Mouse (Mus musculus) embryonic facial prominence, embryonic 12.5 days (tissue): ENCODE measurements around the gene Ubqln4. TPM values are rescaled to one million over a fixed set of nuclear protein-coding genes. Genes with fewer than 3 reads are reported as not detected.
A peak's percentile ranks its signal among the peaks of the same experiment; 100 is the strongest.

Experiments used
- ATAC-seq: fragments of 200-750 bp; cut with Nextera tagmentation; 2 replicates; pipeline ENCODE4 v1.8.0; 2017; ENCODE audit not compliant: insufficient number of reproducible peaks, insufficient read depth, low FRiP score, low TSS enrichment
- H3K27ac ChIP-seq: fragments of 300-500 bp; sonication (generic); 2 replicates; pipeline ENCODE4 v1.5.1; 2016; ENCODE audit warnings: mild to moderate bottlenecking
- H3K27me3 ChIP-seq: fragments of 300-500 bp; sonication (generic); 2 replicates; pipeline ENCODE4 v1.6.1; 2016; ENCODE audit warnings: mild to moderate bottlenecking, moderate library complexity
- H3K36me3 ChIP-seq: fragments of 300-500 bp; sonication (generic); 2 replicates; pipeline ENCODE4 v1.6.1; 2016; ENCODE audit warnings: mild to moderate bottlenecking
- H3K4me1 ChIP-seq: fragments of 300-500 bp; sonication (generic); 2 replicates; pipeline ENCODE4 v1.6.1; 2016
- H3K4me2 ChIP-seq: fragments of 300-500 bp; sonication (generic); replicated peaks from 2 replicates; pipeline ENCODE4 v1.6.1; 2016; ENCODE audit warnings: mild to moderate bottlenecking, moderate library complexity
- H3K4me3 ChIP-seq: fragments of 300-500 bp; sonication (generic); 2 replicates; pipeline ENCODE4 v1.5.1; 2016; ENCODE audit warnings: mild to moderate bottlenecking
- H3K9ac ChIP-seq: fragments of 300-500 bp; sonication (generic); 2 replicates; pipeline ENCODE4 v1.6.1; 2016; ENCODE audit warnings: mild to moderate bottlenecking, moderate library complexity
- H3K9me3 ChIP-seq: fragments of 300-500 bp; sonication (generic); 2 replicates; pipeline ENCODE4 v1.6.1; 2016; ENCODE audit warnings: mild to moderate bottlenecking, moderate library complexity
- WGBS: fragments of 180-500 bp; shearing (Covaris S2); methylation state at CpG from one replicate; pipeline ENCODE4 v1.1.7; 2016; 5-methylcytosine and 5-hydroxymethylcytosine counted together
- polyA plus RNA-seq: library from polyadenylated mRNA; unstranded; fragments of >200 nt; fragmentation: Nextera tagmentation; extraction: Ambion mirVana; gene quantifications from 2 replicates; pipeline ENCODE4 v1.2.1, GENCODE M21; 2016

The Ubqln4 gene
- polyA plus RNA-seq, 1 experiment from 2014 or later: 63.7 TPM

DNA sequence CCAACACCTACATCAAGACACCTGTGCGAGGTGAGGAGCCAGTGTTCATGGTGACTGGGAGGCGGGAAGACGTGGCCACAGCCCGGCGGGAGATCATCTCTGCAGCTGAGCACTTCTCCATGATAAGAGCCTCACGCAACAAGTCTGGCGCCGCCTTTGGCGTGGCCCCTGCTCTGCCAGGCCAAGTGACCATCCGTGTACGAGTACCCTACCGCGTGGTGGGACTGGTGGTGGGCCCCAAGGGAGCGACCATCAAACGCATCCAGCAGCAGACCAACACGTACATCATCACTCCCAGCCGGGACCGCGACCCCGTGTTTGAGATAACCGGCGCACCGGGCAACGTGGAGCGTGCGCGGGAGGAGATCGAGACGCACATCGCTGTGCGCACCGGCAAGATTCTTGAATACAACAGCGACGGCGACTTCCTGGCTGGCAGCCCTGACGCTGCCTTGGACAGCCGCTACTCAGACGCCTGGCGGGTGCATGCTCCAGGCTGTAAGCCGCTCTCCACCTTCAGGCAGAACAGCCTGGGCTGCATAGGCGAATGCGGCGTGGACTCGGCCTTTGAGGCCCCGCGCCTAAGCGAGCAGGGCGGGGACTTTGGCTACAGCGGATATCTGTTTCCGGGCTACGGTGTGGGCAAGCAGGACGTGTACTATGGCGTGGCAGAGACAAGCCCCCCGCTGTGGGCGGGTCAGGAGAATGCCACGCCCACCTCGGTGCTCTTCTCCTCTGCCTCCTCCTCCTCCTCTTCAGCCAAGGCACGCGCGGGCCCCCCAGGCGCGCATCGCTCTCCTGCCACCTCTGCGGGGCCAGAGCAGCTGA is 17.2 kb upstream of the Ubqln4 start:
- WGBS: 5% methylated on average over 64 of the region's 64 CpGs
- Histone ChIP-seq H3K4me2 (peak overlapping the region; percentile 96), H3K27ac (peak overlapping the region; percentile 99), H3K4me1 (peaks cover 61% of the 10 kb centered on the region), H3K9ac (peak overlapping the region; percentile 98), H3K36me3 (peaks cover 47% of the 10 kb centered on the region), H3K27me3 (no peaks in the 10 kb centered on the region), H3K9me3 (no peaks in the 10 kb centered on the region), H3K4me3 (peak overlapping the region; percentile 85)
- no peak for ATAC-seq

DNA sequence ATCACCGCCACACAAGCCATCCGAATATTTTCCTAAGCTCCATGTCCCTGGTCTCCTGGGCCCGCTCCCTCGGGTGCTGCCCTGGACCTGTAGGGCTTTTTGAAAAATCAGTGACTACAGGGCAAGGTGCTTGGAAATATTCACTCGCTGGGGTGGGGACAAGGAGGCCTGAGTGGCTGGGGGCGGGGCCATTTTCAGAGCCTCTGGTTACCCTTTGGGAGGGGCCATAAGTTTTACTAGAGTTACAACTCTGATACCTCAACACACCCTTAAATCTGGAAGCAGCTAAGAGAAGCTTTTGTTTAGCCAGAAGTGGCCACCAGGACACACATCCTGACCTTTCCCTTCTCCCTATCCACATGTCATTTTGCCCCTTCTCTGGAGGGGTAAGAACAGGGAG is 16.4 kb upstream of the Ubqln4 start:
- H3K4me3 ChIP-seq: peak overlapping the region; percentile 85
- peaks cover 68% of the 10 kb centered on the region for H3K4me1 ChIP-seq
- peak overlapping the region; percentile 99 for H3K27ac ChIP-seq
- no peak for ATAC-seq
- no peaks in the 10 kb centered on the region for H3K27me3 ChIP-seq
- no peaks in the 10 kb centered on the region for H3K9me3 ChIP-seq
- 58% methylated on average over 6 of the region's 6 CpGs for WGBS
- peaks cover 47% of the 10 kb centered on the region for H3K36me3 ChIP-seq
- peak overlapping the region; percentile 96 for H3K4me2 ChIP-seq
- peak overlapping the region; percentile 98; the same call in 1 of the 2 replicates for H3K9ac ChIP-seq

DNA sequence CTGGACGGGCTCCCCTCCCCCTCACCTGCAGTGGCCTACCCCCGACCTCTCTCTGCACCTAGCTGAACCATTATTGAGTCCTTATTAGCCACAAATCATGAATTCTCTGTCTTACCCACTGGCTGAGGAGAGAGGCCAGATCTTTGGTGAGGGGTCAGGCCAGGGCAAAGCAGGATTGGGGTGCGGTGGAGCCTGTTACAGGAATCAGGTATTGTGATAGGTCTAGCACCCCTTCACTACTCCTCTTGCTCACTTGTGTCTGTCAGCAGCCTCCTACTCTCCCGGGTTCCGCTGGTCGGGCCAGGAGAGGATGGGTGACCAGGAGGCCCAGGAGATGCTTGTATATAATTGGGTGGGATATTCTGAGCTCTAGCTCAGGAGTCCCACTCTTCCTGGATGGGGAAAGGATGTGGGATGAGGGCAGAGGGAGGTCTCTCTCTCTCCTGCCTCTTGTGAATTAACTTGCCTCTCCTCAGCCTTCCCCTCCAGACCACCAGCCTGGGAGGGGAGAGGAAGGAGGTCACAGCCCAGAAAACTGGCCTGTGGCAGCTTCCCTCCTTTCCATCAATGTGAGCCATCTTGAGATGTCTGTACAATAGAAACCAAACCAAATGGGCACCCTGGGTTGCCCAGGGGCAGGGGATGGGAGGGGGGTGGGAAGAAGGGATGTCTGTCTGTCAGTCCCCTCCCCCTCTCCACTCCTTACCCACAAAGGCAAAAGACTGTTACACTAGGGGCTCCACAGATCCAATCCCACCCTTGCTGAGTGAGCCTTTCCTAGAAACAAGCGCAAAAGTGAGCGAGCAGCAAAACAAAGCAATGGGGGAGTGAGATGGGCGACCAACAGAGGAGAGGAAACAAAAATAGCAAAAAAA is 15.1 kb upstream of the Ubqln4 start:
- H3K9me3 ChIP-seq: no peaks in the 10 kb centered on the region
- no peaks in the 10 kb centered on the region for H3K27me3 ChIP-seq
- peak overlapping the region; percentile 96 for H3K4me2 ChIP-seq
- H3K9ac ChIP-seq: peak overlapping the region; percentile 39; the same call in 1 of the 2 replicates
- H3K4me3 ChIP-seq: peak overlapping the region; percentile 12
- peak overlapping the region; percentile 69; the same call in 1 of the 2 replicates for H3K27ac ChIP-seq
- WGBS: 19% methylated on average over 9 of the region's 9 CpGs
- H3K36me3 ChIP-seq: peaks cover 47% of the 10 kb centered on the region
- H3K4me1 ChIP-seq: peaks cover 69% of the 10 kb centered on the region
- no peak for ATAC-seq

DNA sequence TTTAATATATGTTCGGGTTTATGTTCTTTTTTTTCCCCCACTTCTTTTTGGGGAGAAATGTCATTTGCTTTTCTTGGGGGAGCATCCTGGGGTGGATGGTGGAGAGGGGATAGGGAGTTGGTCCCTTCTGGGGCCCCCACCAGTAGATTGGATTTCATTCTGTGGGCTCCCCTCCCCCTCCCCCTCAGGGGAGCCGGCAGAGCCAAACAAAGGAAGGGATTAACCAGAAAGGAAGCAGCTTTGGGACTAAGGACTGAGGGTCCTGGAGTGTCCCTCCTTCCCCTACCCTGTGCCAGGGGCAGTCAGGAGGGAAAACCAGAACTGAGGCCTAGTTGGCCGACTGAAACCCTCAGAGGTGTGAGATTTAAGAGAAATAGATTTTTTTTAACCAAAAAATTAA is 14.2 kb upstream of the Ubqln4 start:
- Histone ChIP-seq H3K9me3 (no peaks in the 10 kb centered on the region), H3K36me3 (peaks cover 47% of the 10 kb centered on the region), H3K4me3 (no peak overlapping the region), H3K4me1 (peaks cover 68% of the 10 kb centered on the region), H3K27ac (peak overlapping the region; percentile 36; the same call in 1 of the 2 replicates), H3K27me3 (no peaks in the 10 kb centered on the region), H3K9ac (no peak overlapping the region; the same call in 1 of the 2 replicates), H3K4me2 (0 out of 2 replicates have a peak overlapping the region, but pooled peaks have one; percentile 11)
- 9% methylated on average over 3 of the region's 3 CpGs for WGBS
- no peak for ATAC-seq

DNA sequence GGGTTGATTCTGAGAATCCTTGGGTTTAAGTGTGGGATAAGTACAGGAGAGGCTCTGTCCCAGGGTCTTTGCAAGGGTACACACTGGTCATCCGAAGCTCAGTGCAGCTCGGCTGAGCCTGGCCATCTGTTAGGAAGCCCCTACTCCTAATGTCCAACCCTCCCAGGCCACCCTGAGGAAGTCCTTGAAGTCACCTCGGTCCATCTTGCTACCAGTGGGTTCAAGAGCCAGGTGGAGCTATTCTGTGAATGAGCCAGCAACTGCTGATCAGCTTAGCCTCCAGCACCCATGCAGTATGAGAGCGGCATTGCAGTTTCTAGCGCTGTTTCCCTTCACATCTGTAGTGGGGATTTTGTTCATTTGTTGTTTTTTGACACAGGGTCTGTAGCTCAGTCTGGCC is 13.5 kb upstream of the Ubqln4 start:
- no peaks in the 10 kb centered on the region for H3K27me3 ChIP-seq
- H3K4me2 ChIP-seq: no peak overlapping the region
- ATAC-seq: no peak
- 48% methylated on average over 5 of the region's 5 CpGs for WGBS
- H3K4me3 ChIP-seq: no peak overlapping the region
- peak overlapping the region; percentile 57; the same call in 1 of the 2 replicates for H3K27ac ChIP-seq
- H3K9me3 ChIP-seq: no peaks in the 10 kb centered on the region
- H3K4me1 ChIP-seq: peaks cover 61% of the 10 kb centered on the region
- peaks cover 47% of the 10 kb centered on the region for H3K36me3 ChIP-seq
- H3K9ac ChIP-seq: no peak overlapping the region

DNA sequence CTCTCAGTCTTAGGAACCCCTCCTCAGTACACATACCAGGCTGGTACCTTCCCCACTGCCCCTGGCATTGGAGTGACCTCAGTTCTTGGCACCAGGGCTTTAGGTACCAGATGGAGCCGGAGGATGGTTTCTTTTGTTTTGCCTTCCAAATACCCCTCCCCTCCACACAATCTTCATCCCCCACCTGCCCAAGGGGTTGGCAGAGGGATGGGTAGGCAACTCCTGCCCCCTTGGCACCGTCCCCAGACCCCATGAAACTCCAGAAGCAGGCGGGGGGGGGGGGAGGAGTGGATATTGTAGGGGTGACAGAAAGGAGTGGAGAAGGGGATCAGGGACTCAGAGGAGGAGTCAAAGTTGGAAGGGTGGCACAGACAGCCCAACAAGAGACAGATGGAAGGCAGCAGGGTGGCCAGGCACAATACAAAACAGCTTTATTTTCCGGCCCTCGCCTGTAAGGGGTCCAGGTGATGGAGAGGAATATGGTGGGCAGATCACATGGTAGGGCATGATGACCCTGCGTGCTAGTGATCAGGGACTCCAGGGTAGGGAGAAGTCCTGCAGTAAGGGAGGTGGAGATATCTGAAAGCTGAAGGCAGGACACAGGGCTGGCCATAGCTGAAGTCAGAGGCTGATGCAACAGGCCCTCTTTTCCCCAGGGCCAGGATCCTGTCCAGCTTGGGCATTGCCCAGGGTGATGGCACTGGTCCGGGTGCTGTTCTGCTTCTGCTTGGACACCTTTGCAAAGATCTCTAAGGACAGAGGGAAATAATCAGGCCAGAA is 11.7 kb upstream of the Ubqln4 start:
- Histone ChIP-seq H3K4me1 (peaks cover 43% of the 10 kb centered on the region), H3K27me3 (no peaks in the 10 kb centered on the region), H3K4me2 (no peak overlapping the region), H3K4me3 (no peak overlapping the region), H3K27ac (peak overlapping the region; percentile 72), H3K36me3 (peaks cover 37% of the 10 kb centered on the region), H3K9me3 (no peaks in the 10 kb centered on the region), H3K9ac (no peak overlapping the region)
- no peak for ATAC-seq
- 79% methylated on average over 6 of the region's 7 CpGs for WGBS

DNA sequence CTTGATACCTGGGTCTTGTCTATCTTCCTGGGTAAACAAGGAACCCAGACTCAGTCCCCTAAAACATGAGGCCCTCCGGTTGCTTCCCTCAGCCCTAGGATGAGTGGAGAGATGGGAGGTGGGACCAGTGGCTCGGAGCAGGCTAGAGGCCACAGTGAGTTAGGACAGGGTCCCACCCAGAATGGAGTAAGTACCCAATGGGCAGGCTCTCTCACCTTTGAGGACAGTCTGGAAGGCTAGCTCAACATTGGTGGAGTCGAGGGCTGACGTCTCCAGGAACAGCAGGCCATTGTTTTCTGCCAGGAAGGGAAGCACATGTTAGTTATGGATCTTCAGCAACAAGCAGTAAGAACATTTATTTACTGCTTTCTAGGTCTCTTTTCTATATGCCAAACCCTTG is 11.1 kb upstream of the Ubqln4 start:
- H3K27ac ChIP-seq: 0 out of 2 replicates have a peak overlapping the region, but pooled peaks have one; percentile 23
- H3K4me2 ChIP-seq: no peak overlapping the region
- H3K27me3 ChIP-seq: no peaks in the 10 kb centered on the region
- no peak for ATAC-seq
- H3K4me3 ChIP-seq: no peak overlapping the region
- H3K9ac ChIP-seq: no peak overlapping the region
- peaks cover 37% of the 10 kb centered on the region for H3K4me1 ChIP-seq
- WGBS: 38% methylated on average over 4 of the region's 4 CpGs
- peaks cover 31% of the 10 kb centered on the region for H3K36me3 ChIP-seq
- H3K9me3 ChIP-seq: no peaks in the 10 kb centered on the region

DNA sequence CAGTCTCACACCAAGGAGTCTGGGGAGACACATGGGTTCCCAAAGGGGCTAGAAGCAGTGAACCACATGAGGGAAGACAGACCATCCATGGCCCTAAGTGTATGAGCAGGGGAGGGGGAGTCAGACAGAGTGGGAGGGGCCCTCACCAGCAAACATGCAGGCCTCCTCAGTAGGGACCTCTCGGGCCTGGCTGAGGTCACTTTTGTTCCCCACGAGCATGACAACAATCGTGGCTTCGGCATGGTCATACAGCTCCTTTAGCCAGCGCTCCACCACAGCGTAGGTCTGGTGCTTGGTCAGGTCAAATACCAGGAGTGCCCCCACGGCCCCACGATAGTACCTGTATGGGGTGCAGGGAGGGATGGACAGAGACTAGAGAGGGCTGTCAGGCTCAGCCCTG is 10.4 kb upstream of the Ubqln4 start:
- peaks cover 24% of the 10 kb centered on the region for H3K36me3 ChIP-seq
- ATAC-seq: no peak
- no peaks in the 10 kb centered on the region for H3K9me3 ChIP-seq
- no peaks in the 10 kb centered on the region for H3K27me3 ChIP-seq
- no peak overlapping the region for H3K27ac ChIP-seq
- H3K4me1 ChIP-seq: peaks cover 30% of the 10 kb centered on the region
- H3K4me3 ChIP-seq: no peak overlapping the region
- 77% methylated on average over 8 of the region's 8 CpGs for WGBS
- no peak overlapping the region for H3K9ac ChIP-seq
- H3K4me2 ChIP-seq: no peak overlapping the region

DNA sequence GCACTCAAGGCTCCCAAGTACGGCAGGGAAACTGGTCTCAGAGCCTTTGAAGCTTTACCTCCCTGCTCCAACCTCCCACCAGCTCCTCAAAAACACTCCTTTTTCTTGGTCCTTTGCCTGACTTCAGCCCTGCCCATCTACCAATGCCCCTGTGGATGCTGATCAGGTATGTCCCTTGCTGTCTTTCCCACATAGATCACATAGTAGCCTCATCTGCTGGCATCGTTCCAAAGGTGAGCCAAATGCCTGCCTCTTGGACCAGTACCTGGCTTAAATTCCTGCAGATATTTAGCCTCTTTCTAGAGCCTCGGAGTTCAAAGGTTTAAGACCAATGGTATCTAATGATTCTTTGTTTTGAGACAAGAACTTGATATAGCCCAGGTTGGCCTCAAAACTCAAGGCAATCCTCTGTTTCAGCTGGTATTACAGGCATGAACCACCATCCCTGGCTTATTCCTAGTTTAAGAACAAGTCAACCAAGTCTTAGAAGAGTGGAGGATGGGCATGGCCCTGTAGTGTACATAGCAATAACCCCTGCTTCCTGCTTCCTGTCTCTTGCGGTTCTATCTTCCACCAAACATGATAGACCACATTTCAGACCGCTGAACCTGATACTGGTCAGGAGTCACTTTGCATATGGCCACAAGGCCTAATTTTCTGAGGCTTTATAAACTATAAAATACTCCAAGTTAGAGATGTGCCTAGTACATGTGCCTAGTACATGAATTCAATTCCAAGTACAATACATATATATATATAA is 9.7 kb upstream of the Ubqln4 start:
- Histone ChIP-seq H3K4me1 (peaks cover 23% of the 10 kb centered on the region), H3K4me3 (no peak overlapping the region), H3K27me3 (no peaks in the 10 kb centered on the region), H3K27ac (no peak overlapping the region), H3K36me3 (peaks cover 17% of the 10 kb centered on the region), H3K9ac (no peak overlapping the region), H3K9me3 (no peaks in the 10 kb centered on the region), H3K4me2 (no peak overlapping the region)
- ATAC-seq: no peak
- 69% methylated on average over 5 of the region's 5 CpGs for WGBS

DNA sequence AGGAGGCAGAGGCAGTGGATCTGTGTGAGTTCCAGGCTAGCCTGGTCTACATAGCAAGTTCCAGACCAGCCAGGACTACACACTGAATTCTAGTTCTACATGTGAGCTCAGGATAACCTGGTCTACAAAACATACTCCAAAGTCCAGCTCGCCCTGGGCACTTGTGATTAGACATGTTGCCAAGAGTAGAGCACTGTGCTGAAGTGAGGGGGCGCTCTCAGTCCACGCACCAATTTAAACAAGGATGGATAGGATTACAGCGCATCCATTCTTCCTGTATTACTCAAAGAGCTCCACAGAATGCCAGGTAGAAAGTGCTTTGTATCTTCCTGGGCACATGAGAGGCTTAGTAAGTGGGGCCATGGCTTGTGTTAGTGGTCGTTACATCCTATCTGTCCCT is 9.0 kb upstream of the Ubqln4 start:
- Histone ChIP-seq H3K9ac (no peak overlapping the region), H3K27me3 (no peaks in the 10 kb centered on the region), H3K36me3 (peaks cover 16% of the 10 kb centered on the region), H3K4me3 (no peak overlapping the region), H3K27ac (no peak overlapping the region), H3K4me2 (no peak overlapping the region), H3K9me3 (no peaks in the 10 kb centered on the region), H3K4me1 (peaks cover 19% of the 10 kb centered on the region)
- no peak for ATAC-seq
- WGBS: 34% methylated on average over 5 of the region's 5 CpGs
